Mouse (Mus musculus): Measurements from ENCODE around the gene Aimp2. TPM values are rescaled to one million over a fixed set of nuclear protein-coding genes. Genes with fewer than 3 reads are reported as not detected.

The Aimp2 gene
- polyA plus RNA-seq (2012; ENCODE audit: insufficient read depth, insufficient read length, low replicate concordance, missing spikeins), result not detected in 2 replicates

DNA sequence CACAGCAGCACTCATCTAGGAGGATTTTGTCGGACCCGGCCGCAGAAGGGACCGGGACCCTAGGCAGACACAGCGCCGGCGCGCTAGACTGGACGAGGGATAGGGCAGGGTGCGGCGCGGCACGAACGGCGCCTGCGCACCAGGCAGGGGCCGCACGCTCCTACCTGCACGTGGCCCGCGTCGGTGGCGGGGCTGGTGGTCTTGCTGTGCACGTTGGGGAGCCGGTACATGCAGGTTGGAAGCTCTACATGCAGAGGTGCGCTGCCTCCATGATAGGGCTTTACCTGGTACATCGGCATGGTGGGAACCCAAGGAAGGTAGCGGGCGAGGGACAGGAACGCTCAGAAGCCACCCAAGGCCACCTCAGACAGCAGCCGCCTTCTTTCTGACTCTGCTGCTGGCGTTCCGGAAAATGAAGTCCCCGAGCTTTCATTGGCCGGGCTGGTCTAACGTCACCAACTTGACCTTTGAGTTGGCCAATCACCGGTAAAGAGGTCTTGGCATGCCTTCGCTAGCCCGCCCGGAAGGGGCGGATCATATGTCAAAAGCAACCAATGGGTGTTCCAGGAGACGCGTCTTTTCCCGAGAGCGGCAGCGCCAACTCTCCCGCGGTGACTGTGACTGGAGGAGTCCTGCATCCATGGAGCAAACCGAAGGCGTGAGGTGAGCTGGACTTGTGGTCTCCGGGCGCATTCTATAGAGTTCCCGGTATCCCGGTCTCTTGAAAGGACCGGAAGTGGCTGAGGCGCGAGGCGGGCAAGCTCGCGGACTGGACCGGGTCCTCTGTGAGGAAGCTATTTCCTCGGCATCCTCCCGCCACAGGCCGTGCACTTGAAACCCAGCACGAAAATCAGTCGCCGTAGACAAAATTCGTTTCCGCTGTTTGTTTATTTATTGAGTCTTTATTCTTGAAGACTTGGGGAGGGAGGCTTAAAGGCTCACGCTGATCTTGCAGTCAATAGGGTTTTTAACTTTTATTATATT lies at the start of gene Aimp2, which contains the start of gene Pms2:
Aimp2 (minus strand) TSS at position 431 of the 984 bp plus-strand sequence.
Pms2 (plus strand) TSS at position 548 of the 984 bp plus-strand sequence.
- peak within 1 kb of the TSS; percentile 82 for H3K4me3 ChIP-seq (ENCODE audit: insufficient read depth, low read depth, low read length)
- no peak; the same call in 1 of the 2 replicates for TF ChIP-seq POLR2A (IDR thresholded peaks at IDR 0.05; ENCODE audit: insufficient read depth, low read depth, low read length)
- TF ChIP-seq CTCF (IDR thresholded peaks at IDR 0.05; ENCODE audit: insufficient read depth, low read depth, low read length), result no peak
- peaks cover 3% of the 10 kb centered on the region for H3K4me1 ChIP-seq (ENCODE audit: control insufficient read depth, insufficient read depth, low read length)
- peak within 1 kb of the TSS; percentile 43 for H3K27ac ChIP-seq (ENCODE audit: insufficient read depth, low read depth, low read length)
- WGBS, result under 1% methylated on average over 70 of the region's 70 CpGs

DNA sequence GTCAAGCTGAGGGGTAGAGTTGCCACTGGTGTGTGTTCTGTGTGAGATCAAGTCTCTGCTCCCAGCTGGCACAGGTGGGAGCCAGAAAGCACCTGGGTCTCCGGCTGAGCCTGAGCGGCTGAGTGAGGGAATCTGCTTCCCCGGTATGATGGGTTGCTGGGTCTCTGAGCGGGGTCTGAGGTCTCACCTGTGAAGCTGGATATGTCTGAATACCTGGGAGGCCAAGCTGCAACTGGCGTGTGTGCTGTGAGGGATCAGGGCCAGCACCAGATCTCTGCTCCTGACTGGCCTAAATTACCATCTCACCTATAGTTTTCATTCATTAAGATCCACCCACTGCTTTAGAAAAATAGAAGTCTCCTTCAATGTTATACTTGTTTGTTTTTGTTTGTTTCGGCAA lies 47.5 kb upstream of the Aimp2 start:
- TF ChIP-seq CTCF (IDR thresholded peaks at IDR 0.05; ENCODE audit: insufficient read depth, low read depth, low read length) (no peak), POLR2A (IDR thresholded peaks at IDR 0.05; ENCODE audit: insufficient read depth, low read depth, low read length) (no peak)
- Histone ChIP-seq H3K27ac (ENCODE audit: insufficient read depth, low read depth, low read length) (no peak overlapping the region), H3K4me3 (ENCODE audit: insufficient read depth, low read depth, low read length) (no peak overlapping the region), H3K4me1 (ENCODE audit: control insufficient read depth, insufficient read depth, low read length) (no peaks in the 10 kb centered on the region)
- 94% methylated on average over 6 of the region's 6 CpGs for WGBS

DNA sequence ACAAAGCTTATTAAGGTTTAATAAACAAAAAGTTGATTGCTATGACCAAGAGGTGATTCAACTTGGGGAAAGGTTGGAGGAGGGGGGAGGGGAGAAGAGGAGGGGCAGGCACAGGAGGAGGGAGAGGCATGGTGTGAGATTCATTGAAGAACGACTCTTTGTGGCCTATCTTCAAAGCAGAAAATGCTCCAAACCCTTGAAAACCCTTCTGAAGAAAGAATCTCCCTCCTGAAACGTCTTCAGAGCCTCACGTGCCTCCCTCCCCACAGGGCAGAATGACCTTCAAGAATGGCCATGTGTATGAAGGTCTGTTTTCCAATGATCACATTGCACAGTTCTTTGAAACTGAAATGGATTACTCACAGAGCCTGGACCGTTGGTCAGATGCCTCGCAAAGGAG lies 40.4 kb upstream of the Aimp2 start:
- TF ChIP-seq CTCF (IDR thresholded peaks at IDR 0.05; ENCODE audit: insufficient read depth, low read depth, low read length) (no peak), POLR2A (IDR thresholded peaks at IDR 0.05; ENCODE audit: insufficient read depth, low read depth, low read length) (no peak)
- WGBS, result 49% methylated on average over 5 of the region's 5 CpGs
- no peak overlapping the region for H3K27ac ChIP-seq (ENCODE audit: insufficient read depth, low read depth, low read length)
- no peaks in the 10 kb centered on the region for H3K4me1 ChIP-seq (ENCODE audit: control insufficient read depth, insufficient read depth, low read length)
- H3K4me3 ChIP-seq (ENCODE audit: insufficient read depth, low read depth, low read length), result no peak overlapping the region

DNA sequence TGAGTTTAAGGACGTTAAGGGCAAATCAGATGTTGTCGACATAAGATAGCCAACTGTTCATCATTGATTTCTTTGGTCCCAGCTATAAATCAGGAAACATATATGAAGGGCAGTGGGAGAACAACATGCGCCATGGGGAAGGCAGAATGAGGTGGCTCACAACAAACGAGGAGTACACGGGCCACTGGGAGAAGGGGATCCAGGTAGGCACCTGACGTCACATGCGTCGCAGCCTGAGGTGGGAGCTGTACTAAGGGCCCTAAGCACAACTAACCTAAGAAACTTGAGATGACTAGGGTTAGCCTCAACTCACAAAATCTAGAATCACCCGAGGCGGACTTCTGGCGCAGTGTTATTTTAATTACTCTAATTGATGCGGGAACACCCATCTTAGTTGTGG lies 38.7 kb upstream of the Aimp2 start:
- Histone ChIP-seq H3K27ac (ENCODE audit: insufficient read depth, low read depth, low read length) (no peak overlapping the region), H3K4me1 (ENCODE audit: control insufficient read depth, insufficient read depth, low read length) (peaks cover 10% of the 10 kb centered on the region), H3K4me3 (ENCODE audit: insufficient read depth, low read depth, low read length) (no peak overlapping the region)
- TF ChIP-seq POLR2A (IDR thresholded peaks at IDR 0.05; ENCODE audit: insufficient read depth, low read depth, low read length) (no peak), CTCF (IDR thresholded peaks at IDR 0.05; ENCODE audit: insufficient read depth, low read depth, low read length) (no peak)
- 89% methylated on average over 12 of the region's 12 CpGs for WGBS

DNA sequence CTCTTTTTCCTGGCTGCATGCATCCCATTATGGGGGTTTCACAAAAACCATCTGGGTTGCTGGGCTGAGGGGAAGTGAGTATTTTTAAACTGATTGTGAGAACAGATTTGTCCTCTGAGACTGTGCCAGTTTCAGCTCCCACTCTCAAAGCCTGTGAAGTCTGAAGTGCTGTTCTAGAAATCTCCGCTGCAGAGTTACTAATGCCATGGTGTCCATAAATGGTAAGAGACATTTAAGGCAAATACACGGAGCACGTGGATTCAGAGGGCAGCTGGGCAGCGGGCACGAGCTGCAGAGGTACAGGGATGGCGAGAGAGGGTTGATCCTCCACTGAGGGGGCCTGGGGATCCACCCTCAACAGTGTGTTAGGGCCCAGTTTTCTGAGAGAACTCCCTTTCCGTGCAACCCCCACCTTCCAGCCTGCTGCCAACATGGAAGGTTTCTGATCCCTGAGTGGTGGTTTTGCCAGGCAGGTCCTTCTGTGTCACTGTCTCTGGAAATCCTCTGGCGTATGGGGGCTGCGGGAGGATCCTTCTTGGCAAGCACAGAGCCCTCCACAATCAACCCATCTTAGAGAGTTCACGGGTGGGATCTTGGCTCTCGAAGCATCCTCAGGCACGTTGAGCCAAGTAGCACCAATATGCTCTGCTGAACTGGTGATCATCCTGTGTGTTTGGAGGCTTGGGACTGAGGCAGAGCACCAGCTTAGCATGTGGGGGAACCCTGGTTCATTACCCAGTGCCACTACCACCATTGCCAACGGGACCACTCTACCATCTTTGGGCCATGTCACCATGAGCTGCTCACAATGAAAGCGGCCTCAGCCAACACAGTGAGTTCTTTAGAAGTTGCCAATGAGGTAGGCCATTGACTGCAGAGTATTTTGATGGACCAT lies 33.8 kb upstream of the Aimp2 start:
- whole genome bisulfite sequencing, result 49% methylated on average over 14 of the region's 14 CpGs
- Histone ChIP-seq H3K4me1 (ENCODE audit: control insufficient read depth, insufficient read depth, low read length) (peaks cover 14% of the 10 kb centered on the region), H3K27ac (ENCODE audit: insufficient read depth, low read depth, low read length) (peak overlapping the region; percentile 74), H3K4me3 (ENCODE audit: insufficient read depth, low read depth, low read length) (no peak overlapping the region)
- TF ChIP-seq CTCF (IDR thresholded peaks at IDR 0.05; ENCODE audit: insufficient read depth, low read depth, low read length), result no peak
- no peak for TF ChIP-seq POLR2A (IDR thresholded peaks at IDR 0.05; ENCODE audit: insufficient read depth, low read depth, low read length)

DNA sequence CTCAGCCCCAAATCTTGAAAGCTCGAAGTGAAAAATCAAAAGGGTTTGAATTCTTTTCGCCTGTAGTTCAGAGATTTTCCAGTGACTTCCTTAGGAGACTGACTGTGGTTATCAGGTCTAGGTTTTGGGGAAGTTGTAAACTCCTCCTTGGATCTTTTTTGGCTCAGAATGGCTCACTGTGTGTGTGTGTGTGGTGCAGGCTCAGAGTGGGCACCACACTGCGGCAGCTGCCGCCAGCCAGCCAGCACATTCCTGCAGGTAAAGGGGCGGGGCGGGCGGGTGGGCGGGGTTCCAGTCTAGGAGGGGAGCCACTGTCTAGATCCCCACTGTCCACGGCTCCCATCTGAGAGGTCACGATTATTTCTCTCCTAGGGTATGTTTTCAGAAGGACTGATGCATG lies 31.9 kb upstream of the Aimp2 start:
- Histone ChIP-seq H3K4me1 (ENCODE audit: control insufficient read depth, insufficient read depth, low read length) (peaks cover 14% of the 10 kb centered on the region), H3K4me3 (ENCODE audit: insufficient read depth, low read depth, low read length) (no peak overlapping the region), H3K27ac (ENCODE audit: insufficient read depth, low read depth, low read length) (no peak overlapping the region)
- 29% methylated on average over 10 of the region's 10 CpGs for WGBS
- TF ChIP-seq CTCF (IDR thresholded peaks at IDR 0.05; ENCODE audit: insufficient read depth, low read depth, low read length) (no peak), POLR2A (IDR thresholded peaks at IDR 0.05; ENCODE audit: insufficient read depth, low read depth, low read length) (no peak)

DNA sequence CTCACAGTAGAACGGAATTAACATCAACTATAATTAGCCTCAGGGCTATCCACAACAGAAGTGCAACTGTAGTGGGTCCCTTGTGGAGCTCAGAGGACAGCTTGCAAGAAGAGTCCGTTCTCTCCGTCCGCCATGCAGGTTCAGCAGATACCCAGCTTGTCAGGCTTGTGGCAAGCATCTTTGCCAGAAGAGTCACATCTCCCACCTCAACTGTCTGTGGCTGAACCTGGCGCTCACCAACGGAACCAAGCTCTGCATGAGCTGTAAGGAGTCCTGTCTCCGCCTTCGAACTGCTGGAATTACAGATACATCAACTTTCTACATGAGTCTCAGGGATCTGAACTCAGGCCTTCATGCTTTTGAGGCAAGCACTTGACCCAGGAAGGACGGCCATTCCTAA lies 26.5 kb upstream of the Aimp2 start:
- Histone ChIP-seq H3K4me3 (ENCODE audit: insufficient read depth, low read depth, low read length) (no peak overlapping the region), H3K4me1 (ENCODE audit: control insufficient read depth, insufficient read depth, low read length) (peaks cover 7% of the 10 kb centered on the region), H3K27ac (ENCODE audit: insufficient read depth, low read depth, low read length) (no peak overlapping the region)
- no peak for TF ChIP-seq CTCF (IDR thresholded peaks at IDR 0.05; ENCODE audit: insufficient read depth, low read depth, low read length)
- TF ChIP-seq POLR2A (IDR thresholded peaks at IDR 0.05; ENCODE audit: insufficient read depth, low read depth, low read length), result no peak
- 71% methylated on average over 9 of the region's 9 CpGs for whole genome bisulfite sequencing

DNA sequence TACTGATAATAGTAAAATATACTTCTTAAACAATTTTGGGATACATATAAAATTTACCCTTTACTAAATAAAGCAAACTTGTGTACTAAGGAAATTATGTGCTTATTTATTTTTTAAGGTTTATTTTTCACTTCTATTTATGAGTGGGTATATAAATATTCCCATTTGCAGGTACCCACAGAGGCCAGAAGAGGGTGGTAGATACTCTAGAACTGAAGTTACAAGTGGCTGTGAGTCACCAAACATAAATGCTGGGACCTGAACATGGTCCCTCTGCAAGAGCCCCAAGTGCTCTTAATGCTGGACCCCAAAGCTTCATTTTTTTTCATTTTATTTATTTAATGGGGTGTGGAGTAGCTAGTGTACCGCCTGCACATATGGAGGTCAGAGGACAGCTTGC lies 24.2 kb upstream of the Aimp2 start:
- Histone ChIP-seq H3K27ac (ENCODE audit: insufficient read depth, low read depth, low read length) (no peak overlapping the region), H3K4me3 (ENCODE audit: insufficient read depth, low read depth, low read length) (no peak overlapping the region), H3K4me1 (ENCODE audit: control insufficient read depth, insufficient read depth, low read length) (peaks cover 7% of the 10 kb centered on the region)
- TF ChIP-seq POLR2A (IDR thresholded peaks at IDR 0.05; ENCODE audit: insufficient read depth, low read depth, low read length) (no peak), CTCF (IDR thresholded peaks at IDR 0.05; ENCODE audit: insufficient read depth, low read depth, low read length) (no peak)
- 90% methylated on average over 1 of the region's 1 CpGs for WGBS
